Mouse (Mus musculus): ENCODE results near the gene Smim14.

DNA sequence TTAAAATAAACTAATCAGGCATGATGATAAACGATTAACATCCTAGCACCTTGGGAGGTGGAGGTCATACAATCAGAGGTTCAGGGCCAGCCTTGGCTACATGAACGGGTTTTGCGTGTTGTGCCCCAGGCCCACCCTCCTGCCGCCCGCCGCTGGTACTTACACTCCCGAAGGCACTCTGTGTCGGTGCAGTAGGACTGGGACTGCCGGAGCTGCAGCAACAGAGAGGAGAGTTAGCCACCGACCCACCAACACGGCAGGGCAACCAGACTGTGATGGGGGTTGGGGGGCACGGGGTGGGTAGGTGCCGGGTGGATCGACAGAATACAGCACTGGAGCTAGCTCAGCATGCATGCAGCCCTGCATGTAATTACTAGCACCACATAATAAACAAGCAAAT, 76.6 kb downstream of the Smim14 start:
- no peak for TF ChIP-seq CTCF (IDR thresholded peaks at IDR 0.05; ENCODE audit: extremely low read depth, insufficient read length, insufficient replicate concordance, low read depth, low read length)
- TF ChIP-seq POLR2A (IDR thresholded peaks at IDR 0.05; ENCODE audit: low read depth, low read length): no peak
